Mouse (Mus musculus) kidney, postnatal 25 days (tissue): ENCODE results near the gene Ccdc96.

ENCODE experiments used
- DNase-seq, 2 experiments: peaks; one replicate each; pipeline ENCODE4 v3.0.0; 2021; ENCODE audit warnings: mixed read lengths in 2 of 2

Gene Ccdc96

DNA sequence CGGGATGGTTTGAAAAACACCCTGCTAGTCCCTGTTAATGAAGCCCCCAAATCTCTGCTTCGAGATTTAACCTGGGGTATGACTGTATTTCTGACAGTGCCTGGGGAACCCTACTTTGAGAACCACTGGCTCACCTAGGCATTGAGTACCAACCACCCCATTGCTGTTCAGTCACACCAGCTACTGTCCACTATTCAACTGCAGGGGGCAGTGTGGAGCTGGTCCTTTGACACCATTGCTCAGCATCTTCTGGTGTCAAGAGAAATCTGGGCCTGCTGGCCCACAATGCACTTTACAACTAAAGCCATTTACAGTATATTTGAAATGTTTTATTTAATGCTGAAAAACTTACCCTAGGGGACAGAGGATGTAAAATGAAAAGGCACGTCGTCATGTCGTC lies 10.1 kb upstream of the Ccdc96 start:
- DNase-seq = peak; percentile 80 to 89

DNA sequence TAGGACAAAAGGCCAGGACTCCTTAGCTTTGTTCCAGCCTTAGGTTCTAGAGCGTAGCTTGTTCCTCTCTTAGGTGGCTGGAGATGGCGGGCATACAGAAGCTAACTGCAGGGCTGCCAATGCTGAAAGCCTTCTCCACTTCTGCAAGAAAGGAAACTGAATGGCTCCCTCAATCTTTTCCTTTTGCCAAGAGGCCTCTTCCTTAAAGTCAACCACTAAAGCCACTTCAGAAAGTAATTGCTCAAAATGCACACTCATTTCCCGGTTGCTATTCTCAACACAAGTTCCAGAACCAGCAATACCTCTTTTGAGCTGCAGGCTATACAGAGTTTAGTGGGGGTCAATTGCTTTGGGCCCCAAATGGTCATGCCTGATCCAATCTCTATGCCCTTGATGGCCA lies 6.9 kb upstream of the Ccdc96 start:
- no peak for DNase-seq

DNA sequence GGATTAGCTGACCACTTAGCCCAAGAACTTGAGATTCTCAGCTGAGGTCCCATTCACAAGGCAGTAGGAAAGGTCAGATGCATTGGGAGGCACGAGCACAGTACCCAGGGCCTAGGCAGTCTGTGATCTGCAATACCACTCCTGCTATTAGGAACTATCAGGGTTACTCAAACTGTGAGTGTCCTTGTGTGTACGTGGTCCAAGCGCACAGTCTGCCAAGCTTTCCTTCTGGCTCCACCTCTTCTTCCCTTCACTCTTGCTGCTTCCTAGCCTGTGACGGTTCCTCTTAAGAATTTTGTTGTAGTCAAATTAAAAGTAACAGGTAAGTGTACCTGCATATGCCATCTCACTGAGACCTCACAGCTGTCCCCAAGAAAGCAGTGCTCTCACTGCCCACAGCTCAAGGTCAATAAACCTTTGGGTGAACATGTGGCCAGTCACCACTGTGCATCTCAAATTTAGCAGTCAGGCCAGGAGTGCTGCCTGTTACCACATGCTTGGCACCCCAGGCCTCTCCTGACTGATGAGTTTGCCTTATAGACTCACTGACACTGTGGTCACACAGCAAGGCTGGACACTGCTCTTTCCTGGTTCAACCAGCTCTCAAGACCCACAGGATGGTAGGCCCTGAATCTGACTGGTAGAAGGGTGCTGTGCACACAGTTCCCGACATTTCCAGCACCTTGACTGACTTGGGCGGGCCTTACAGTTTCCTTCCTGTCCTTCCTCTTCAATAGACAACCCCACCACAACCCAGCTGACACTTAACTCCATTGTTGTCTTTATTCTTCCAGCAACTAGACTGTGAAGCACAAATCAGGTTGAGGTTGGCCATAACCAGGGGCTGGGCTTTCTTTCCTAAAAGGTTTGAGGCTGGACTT lies 5.6 kb upstream of the Ccdc96 start:
- no peak for DNase-seq

DNA sequence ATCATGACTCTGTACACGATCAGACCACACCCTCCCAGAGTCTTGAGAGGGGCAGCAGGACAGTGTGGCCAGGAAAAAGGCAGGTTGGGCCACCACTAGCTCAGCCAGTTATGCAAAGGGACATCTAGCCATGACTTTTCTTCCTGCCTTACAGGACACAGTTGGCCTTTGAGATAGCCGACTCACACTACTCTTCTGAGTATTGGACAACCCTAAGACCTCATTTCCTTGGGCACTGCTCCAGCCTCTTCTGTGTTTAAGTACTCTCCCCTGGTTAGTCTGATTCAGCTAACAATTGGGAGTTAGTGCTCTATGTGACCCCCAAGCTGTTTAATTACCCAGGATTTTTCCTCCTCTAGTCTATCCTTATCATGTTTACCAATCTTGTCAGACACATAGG lies 4.7 kb upstream of the Ccdc96 start:
- DNase-seq = no peak

DNA sequence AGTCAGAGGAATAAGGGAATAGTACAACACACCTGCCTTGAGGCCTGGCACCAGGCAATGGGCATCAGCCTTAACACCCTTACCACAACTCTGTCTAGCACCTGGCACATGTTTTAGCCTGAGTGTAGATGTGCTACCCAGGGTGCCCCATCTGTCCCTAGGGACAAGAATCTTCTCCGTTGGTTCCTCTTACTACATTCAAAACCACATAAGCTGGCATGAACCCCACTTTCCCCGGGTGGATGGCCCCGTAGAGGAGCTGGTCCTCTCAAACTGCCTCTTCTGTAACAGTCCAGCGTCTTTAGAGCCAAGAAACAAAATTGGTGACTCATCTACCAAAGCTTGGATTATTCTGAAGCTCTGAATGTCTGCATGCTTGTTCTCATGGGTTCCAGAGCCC lies 4.0 kb upstream of the Ccdc96 start:
- DNase-seq = no peak

DNA sequence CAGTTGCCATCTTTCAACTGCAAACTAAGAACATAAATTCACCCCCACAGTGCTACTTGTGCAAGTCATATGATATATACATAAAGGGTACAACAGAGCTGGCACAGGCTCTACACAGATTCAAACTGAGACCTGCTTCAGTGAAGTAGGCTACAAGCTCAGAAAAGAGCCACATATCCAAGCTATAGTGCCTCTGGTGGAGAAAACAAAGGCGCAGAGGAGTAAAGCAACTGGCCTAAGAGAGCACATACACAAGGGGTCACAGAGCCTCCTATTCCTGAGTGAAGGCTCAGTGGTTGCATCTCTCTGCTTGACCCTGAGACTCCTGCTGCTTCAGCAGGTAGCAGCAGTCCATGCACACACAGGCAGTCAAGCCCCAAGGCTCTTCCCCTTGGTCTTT lies 3.3 kb upstream of the Ccdc96 start:
- no peak for DNase-seq

DNA sequence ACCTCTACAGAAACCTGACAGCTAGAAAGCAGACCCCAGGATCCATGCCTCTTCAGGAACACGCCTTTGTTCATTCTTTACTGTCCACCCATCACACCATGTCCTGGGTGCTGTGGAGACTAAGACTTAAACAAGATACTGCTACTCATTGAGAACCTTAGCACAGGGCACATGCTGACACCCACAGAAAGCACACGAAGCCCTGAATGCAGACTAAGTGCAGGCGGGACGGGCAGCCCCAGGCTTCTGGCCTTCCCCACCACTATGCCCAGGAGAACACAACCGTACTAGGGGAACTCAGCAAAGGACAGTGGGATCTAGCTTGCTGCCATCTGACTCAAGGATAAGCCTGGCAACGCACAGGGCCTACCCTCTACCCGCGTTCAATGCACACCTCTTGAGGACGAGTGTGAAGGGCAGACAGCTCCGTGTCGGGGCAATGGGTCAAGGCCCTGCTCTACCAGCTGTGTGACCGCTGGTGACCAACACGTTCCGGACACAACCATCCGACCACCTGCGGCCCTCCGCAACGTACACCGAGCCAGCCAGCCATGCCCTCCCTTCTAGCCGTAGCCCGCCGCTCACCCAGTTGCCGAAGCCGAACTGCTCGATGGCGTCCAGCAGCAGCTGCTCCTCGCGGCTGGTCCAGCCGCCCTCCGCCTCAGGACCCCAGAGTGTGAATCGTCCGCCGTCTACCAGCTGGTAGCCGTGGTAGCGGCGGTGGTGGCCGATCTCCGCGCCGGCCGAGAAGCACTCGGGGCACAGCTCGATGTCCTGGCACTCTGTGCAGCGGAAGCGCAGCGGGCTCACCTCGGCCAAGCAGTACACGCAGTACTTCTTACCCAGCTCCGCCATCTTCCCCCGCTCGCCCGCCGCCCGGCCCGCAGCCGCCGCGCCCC lies 936 bp upstream of the Ccdc96 start:
- peak; percentile 31 to 75 for DNase-seq

DNA sequence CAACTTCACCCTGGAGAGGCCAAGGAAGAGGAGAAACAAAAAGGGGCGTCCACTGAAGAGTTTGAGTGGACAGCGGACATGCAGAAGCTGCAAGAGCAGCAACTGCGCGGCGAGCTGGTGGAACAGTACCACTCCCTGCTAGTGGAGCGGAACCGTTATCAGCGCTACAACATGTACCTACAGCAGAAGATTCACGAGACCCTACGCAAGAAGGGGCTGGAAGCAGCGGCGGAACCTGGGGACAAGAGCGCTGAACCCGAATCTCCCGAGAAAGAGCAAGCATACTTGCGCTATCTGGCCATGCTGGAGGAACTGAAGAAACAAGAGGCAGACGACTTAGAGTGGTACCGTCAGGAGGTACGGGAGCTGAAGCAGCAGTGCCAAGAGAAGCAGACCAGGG lies 918 bp downstream of the Ccdc96 start:
- no peak for DNase-seq

DNA sequence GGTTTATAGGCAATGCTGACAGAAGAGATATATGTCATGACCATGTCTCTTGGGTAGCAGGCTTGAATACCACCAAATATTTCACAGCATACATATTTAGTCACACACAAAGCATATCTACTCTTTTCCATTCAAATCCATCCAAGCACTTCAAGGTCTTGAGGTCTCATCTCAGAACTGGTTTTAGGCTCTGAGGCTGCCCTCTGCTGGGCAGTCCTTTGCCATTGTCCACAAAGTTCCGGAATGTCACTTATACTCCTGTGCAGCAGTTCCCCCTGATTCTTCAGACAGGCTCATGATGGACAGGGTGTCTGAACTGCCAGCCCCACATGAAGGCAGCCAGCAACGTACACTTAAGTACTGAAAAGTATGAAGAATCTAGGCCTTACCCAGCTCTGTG lies 4.8 kb downstream of the Ccdc96 start:
- DNase-seq = peak; percentile 62 to 63

DNA sequence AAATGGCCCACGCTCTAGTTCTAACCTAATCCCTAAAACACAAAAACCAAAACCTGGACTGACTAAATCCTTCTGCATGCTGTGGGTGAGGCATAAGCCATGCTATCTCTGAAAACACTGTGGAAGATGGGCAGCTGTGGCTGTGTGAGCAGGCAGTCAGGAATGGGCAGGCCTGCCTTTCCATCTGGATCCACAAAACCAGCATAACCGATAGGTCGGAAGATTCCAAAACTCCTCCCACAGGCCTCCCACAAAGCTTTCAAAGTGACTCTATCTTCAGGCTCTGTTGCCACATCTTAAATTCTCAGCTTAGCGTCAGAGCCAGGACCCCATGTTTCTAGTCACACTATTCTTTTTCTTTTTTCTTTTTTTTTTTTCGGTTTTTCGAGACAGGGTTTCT lies 9.5 kb downstream of the Ccdc96 start:
- no peak for DNase-seq

DNA sequence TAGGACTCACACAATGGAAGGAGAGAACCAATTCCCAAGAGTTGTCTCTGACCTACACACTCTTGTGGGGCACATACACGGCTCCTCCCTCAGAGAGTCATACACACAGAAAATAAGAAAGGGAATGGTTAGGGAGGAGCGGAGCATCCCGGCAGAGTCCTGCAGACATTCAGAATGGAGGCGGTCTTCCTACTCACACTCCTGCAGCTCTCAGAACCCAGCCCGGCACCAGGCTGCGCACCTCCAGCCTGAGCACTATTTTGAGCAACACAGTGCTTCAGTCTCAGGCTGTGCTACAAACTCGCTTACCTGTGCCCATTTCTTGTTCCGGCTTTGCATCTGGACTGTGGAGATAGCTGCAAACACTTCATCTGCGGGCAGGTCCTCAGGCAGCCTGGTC lies 10.3 kb downstream of the Ccdc96 start:
- no peak for DNase-seq

DNA sequence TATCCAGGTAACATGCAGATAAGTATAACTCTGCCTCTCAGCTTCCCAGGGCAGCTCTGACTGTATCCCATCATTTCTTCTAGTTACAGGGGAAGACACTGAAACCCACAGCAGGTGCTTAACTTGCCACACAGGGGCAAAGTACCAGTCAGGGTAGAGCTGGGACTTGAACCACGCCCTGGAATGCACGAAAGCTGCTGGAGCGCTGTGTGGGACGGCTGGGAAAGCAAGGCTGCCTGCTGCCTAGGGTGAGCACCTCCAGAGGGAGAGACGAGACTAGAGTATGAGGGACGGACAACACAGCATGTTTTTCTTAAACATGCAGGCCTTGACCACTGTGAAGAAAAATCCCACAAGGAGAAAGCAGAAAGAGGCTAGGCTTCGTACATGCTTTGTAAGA lies 20.8 kb downstream of the Ccdc96 start:
- DNase-seq = no peak

DNA sequence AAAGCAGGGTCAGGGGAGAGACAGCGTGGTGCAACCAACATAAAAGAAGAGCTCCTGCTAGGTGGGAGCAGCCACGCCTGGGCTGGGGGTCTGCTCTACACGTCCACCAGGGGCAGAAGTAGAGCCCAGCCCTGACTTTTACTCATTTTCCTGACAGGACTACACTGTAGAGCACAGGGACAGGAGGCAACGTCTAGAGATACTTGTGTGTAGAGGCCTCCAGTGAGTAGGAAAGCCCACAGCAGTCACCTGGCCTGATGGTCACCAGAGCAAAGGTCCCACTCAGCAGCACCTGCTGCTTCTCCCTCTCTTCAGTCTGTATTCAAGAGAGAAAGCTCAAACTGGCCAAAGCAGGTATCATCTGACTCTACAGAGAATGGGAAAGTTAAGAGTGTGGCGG lies 21.3 kb downstream of the Ccdc96 start:
- no peak for DNase-seq

DNA sequence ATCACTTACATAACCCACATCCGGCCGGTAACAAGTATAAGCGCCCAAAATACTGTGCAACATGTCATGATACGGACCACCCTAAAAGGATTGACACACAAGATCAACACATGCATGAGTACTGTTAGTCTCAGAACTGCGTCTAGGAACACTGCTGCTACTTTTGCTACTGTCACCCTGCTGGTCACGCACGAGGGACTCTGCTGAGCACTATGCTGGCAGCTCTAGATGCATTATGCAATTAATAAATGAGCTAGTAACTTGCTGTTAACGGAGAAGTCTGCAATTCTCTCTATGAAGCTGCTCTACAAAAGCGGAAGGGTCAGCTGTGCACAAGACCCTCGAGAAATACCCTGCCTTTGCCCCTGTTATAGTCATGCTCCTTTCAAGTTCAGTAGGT lies 24.0 kb downstream of the Ccdc96 start:
- DNase-seq = peak; percentile 35 to 64

DNA sequence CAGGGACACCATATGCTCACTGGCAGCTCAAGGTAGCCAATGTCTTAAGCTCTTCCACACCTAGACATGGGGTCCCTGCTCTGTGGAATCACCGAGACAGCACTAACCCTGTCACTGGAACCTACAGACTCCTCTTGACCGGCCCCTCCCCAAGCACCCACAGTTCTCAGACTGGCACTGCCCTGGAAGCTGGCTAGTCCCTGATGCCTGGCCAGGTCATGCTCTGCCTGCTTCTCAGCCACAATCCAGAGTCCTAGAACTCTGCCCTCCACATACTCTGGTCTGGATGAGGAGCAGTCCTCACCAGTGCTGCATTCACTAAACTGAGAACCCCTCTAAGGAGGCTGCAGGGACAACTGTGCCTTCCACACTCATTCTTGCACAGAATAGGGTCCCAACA lies 26.6 kb downstream of the Ccdc96 start:
- peak; percentile 30 to 70 for DNase-seq

DNA sequence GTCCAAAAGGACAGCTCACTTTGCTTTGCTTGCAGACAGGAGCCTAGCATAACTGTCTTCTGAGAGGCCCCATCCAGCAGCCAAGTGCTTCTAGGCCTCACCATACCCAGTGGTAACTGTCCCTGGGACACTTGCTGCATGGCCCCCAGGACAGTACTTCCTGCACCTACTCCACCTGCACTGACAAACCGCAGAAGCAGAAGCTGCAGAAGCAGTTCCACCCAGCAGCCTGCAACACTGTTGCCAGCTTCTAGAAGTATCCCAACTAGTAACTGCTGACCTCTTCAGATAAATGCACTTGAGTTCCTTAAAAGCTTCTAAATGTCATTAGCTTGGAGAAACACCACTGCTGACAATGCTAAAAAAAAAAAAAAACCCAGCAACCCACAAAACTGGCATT lies 30.7 kb downstream of the Ccdc96 start:
- DNase-seq = no peak

DNA sequence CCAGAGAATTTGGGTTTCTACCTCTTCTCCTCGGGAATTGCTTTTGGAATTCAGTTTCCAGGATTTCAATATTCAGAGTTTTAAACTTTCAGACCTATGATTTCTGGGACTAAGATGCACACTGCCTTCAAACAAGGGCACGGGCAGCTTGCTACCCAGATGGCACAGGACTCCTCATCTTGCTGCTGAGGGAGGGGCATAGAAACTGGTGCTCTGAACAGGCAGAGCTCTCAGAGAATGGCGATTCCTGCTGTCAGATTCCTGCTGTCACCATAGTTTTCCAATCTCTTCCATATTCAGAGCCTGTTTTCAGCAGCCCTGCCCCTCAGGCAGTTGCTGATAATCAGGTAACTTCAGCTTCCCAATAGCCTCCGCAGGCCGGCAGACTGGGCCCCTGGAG lies 31.2 kb downstream of the Ccdc96 start:
- no peak for DNase-seq

DNA sequence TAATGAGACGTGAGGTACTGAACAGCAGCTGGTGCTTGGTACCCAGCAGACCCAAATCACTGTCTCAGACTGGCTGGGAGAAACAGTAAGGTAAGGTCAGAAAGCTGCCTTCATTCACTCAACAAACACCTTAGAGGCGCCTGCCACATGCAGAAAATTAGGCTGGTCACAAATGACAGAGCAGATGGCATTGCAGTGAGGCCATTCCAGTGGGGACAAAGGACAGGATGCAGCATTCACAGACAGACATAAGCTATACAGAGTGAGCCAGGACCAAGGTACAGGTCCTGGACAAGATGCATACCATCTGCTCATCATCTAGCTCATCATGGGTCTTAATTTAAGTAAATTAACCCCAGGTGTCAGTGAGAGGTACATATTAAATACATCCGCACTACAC lies 33.2 kb downstream of the Ccdc96 start:
- no peak for DNase-seq

DNA sequence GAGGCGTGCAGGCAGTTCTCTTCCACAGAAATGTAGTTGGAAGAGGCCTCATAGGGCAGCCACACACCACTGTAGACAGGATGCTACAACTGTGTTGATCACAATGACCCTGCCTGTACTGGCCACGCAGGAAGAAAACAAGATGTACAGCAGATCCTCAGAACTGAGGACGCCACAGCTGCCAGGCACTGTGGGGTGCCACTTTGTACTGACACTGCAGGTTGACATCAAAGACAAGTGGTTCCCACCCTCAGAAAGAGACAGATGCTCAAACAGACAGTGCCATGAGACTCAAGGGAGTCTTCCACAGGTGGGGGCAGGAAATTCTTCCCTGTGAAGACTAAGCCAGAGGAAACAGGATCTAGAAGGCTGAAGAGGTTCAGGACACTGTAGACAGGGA lies 35.4 kb downstream of the Ccdc96 start:
- DNase-seq = no peak

DNA sequence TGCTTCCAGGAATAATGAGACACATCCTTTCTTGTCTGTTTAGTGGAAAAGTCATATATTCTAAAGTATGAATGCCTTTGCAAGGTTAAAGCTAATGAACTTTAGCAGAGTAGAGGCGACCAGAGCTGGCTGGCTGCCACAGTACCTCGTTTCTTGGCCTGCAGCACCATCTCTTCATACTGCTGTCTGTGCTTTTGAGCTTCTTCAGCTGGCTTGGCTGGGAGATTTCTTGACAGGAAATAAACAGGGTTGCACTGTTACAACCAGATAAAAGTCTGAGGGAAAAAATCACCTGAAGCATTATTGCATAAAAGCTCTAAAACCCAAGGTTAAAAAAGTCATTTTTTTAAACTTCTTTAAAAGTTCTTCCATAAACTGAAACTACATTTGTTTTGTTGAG lies 38.4 kb downstream of the Ccdc96 start:
- DNase-seq = peak; percentile 78

DNA sequence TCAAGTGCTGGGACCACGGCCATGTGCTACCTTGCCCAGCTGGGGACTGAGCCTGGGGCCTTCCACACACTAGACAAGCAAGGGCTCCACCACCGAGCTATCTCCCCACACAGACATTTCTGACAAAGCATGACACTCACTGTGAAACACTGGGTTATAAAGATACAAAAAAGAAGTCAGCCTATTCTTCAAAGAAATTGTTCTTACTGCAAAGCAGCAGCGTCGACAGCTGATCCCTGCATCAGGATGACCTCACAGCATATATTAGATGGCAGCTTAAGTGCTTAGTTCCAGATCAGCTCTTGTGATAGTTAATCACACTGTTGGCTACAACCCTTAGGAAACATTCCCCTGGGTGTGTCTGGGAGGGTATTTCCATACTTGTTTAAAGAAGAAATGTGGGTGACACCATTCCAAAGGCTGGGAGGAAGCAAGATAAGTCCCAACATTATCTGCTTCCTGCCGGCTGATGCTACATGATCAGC lies 38.9 kb downstream of the Ccdc96 start:
- no peak for DNase-seq

DNA sequence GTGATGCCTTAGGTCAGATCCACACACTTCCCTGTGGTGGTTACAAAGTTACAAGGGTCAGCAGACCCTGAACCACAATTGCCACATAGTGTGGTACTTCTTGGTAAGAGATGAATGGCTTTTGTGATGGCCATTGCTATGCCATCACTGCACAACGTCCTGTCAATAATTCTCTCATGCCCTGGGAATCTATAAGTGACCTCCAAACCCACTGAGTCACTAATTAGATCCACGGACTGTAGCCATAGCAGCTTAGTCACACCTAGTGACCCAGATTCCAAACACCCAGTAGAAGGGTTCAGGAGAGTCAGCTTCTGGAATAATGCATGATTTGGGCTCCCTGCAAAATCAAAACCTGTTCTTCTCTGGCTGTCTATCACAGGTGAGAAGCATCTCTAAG lies 40.8 kb downstream of the Ccdc96 start:
- DNase-seq = no peak

DNA sequence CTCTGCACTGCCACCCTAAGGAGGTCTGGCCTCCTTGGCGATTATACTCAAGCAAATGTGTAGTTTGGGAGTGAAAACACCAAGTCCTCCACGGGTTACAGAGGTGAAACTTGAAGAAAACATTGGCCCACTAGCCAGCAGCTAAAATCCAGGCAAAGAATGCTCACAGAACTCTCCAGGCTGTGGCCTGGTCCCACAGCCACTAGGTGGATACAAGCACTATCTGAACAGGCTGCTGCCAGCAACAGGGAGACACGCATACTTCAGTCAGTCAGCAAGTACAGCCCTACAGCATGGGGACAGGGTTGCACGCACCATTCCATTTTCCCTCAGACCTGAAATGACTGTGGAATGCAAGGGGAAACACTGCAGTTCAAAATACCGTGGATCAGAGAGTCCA lies 41.9 kb downstream of the Ccdc96 start:
- peak in 1 of 2 experiments; percentile 25 for DNase-seq

DNA sequence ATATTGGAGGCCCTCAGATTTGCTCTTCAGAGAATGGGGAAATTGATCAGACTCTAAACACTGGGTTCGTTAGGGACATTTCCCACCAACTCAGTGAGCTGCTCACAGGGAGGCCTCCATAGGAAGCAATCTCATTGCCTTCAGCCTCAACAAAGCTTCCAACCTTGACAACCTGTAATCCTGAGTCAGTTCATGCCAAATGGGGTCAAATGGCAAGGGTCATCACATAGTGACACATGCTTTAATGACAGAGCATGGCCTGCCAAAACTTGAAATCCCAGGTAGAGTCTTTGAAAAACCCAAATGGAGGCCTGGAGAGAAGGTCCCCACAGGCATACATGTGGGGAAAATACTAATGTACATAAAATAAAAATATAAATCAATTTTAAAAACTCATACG lies 42.5 kb downstream of the Ccdc96 start:
- no peak for DNase-seq
